Mouse (Mus musculus) ES-Bruce4 (cell line): Measurements from ENCODE around the gene Dst.

Source experiments
- CTCF ChIP-seq: IDR thresholded peaks from one replicate; pipeline ENCODE4 v1.8.1; 2011; ENCODE audit warnings: low read depth, low read length
- EP300 ChIP-seq: IDR thresholded peaks from 2 replicates; pipeline ENCODE4 v1.6.1; 2011; ENCODE audit warnings: low read depth, low read length; ENCODE audit not compliant: insufficient read depth
- POLR2A ChIP-seq: IDR thresholded peaks from one replicate; pipeline ENCODE4 v1.8.1; 2011; ENCODE audit warnings: low read length; ENCODE audit not compliant: insufficient read depth

- no peak for TF ChIP-seq POLR2A
- TF ChIP-seq CTCF = no peak
- TF ChIP-seq EP300 = no peak
Measured at GRCm38 (mm10) chr1:34188721-34189236, 280.8 kb downstream of the Dst start.
